Mouse (Mus musculus) ES-E14 (cell line): ENCODE measurements around the gene Ak5. TPM values are rescaled to one million over a fixed set of nuclear protein-coding genes. Genes with fewer than 3 reads are reported as not detected.
"Not testable (repeated sequence)": the region's sequence is repeated elsewhere in the genome, so short reads cannot be mapped to it uniquely, and the experiment has no call there.

ENCODE experiments used
- DNase-seq: peaks from one replicate; pipeline ENCODE4 v3.0.0-alpha.2; 2013; ENCODE audit warnings: low read depth, low spot score
- H3K27ac ChIP-seq: 2 replicates; pipeline ENCODE4 v1.5.1; 2012; ENCODE audit warnings: low read depth, mild to moderate bottlenecking, low read length, moderate library complexity, mixed read lengths; ENCODE audit not compliant: poor library complexity, insufficient read depth, severe bottlenecking
- H3K36me3 ChIP-seq: 2 replicates; pipeline ENCODE4 v1.6.1; 2012; ENCODE audit warnings: mild to moderate bottlenecking, low read length, moderate library complexity, mixed read lengths; ENCODE audit not compliant: control insufficient read depth, poor library complexity, insufficient read depth, severe bottlenecking
- H3K4me1 ChIP-seq, 2 experiments: fragments of 150-350 bp in 1 of 2; sonication (generic) in 1 of 2; 2 replicates each; pipeline ENCODE4 v1.6.1; 2012; ENCODE audit warnings: low read length in 2 of 2, mild to moderate bottlenecking in 1 of 2, mixed read lengths in 1 of 2; ENCODE audit not compliant: control insufficient read depth in 2 of 2, insufficient read depth in 2 of 2, poor library complexity in 1 of 2
- H3K4me3 ChIP-seq, 2 experiments: fragments of 150-350 bp in 1 of 2; sonication (generic) in 1 of 2; 2 replicates each; pipeline ENCODE4 v1.5.1; 2012; ENCODE audit warnings: low read length in 2 of 2, low read depth in 1 of 2, mild to moderate bottlenecking in 1 of 2, mixed read lengths in 1 of 2; ENCODE audit not compliant: insufficient read depth in 1 of 2, poor library complexity in 1 of 2, severe bottlenecking in 1 of 2
- H3K9ac ChIP-seq: 2 replicates; pipeline ENCODE4 v1.6.1; 2012; ENCODE audit warnings: low read depth, mild to moderate bottlenecking, low read length, mixed read lengths; ENCODE audit not compliant: poor library complexity, insufficient read depth, severe bottlenecking
- H3K9me3 ChIP-seq: fragments of 150-350 bp; sonication (generic); 2 replicates; pipeline ENCODE4 v1.6.1; 2012; ENCODE audit warnings: low read depth, mild to moderate bottlenecking, low read length; ENCODE audit not compliant: control insufficient read depth, insufficient read depth
- CHD2 ChIP-seq: IDR thresholded peaks from 2 replicates; pipeline ENCODE4 v1.6.1; 2014; ENCODE audit warnings: mild to moderate bottlenecking, low read depth, low read length, inconsistent platforms
- HCFC1 ChIP-seq: IDR thresholded peaks from 2 replicates; pipeline ENCODE4 v1.6.1; 2012; ENCODE audit warnings: low read length, inconsistent platforms, borderline replicate concordance; ENCODE audit not compliant: insufficient read depth
- MAFK ChIP-seq: IDR thresholded peaks from 2 replicates; pipeline ENCODE4 v1.6.1; 2014; ENCODE audit warnings: mild to moderate bottlenecking, low read depth, low read length, inconsistent platforms; ENCODE audit not compliant: insufficient read depth
- ZC3H11A ChIP-seq: IDR thresholded peaks from 2 replicates; pipeline ENCODE4 v1.6.1; 2012; ENCODE audit warnings: low read depth, mild to moderate bottlenecking, inconsistent platforms, low read length, borderline replicate concordance
- ZNF384 ChIP-seq: IDR thresholded peaks from 2 replicates; pipeline ENCODE4 v1.6.1; 2012; ENCODE audit warnings: low read depth, low read length, inconsistent platforms
- in situ Hi-C, 2 experiments: fragments of 600-800 bp; cut with MboI; formaldehyde crosslinking; loops; one replicate each; pipeline ENCODE4 v1.15.1; 2025; ENCODE audit warnings: low sequenced_read_pairs in 2 of 2, inconsistent platforms in 1 of 2; ENCODE audit not compliant: unreplicated experiment in 2 of 2
- total RNA-seq: library from RNA; depleted of rRNA; stranded (reverse); fragments of 300-350 nt; gene quantifications from 2 replicates; pipeline ENCODE4 v1.2.3, GENCODE M21; 2012

The Ak5 gene
- total RNA-seq, 1 experiment = 0.76 TPM

GRCm38 (mm10) chr3:152707321-152707823 lies 39.2 kb upstream of the Ak5 start:
- H3K9me3 ChIP-seq = no peaks in the 10 kb centered on the region
- H3K9ac ChIP-seq = no peak overlapping the region
- no peak overlapping the region for H3K4me3 ChIP-seq
- TF ChIP-seq MAFK = no peak
- no peak for TF ChIP-seq CHD2
- TF ChIP-seq ZC3H11A = no peak
- TF ChIP-seq ZNF384 = no peak
- TF ChIP-seq HCFC1 = no peak
- no peak overlapping the region for H3K27ac ChIP-seq
- in situ Hi-C loops = no loop called here
- no peak for DNase-seq
- H3K4me1 ChIP-seq = no peaks in the 10 kb centered on the region
- no peaks in the 10 kb centered on the region for H3K36me3 ChIP-seq

DNA sequence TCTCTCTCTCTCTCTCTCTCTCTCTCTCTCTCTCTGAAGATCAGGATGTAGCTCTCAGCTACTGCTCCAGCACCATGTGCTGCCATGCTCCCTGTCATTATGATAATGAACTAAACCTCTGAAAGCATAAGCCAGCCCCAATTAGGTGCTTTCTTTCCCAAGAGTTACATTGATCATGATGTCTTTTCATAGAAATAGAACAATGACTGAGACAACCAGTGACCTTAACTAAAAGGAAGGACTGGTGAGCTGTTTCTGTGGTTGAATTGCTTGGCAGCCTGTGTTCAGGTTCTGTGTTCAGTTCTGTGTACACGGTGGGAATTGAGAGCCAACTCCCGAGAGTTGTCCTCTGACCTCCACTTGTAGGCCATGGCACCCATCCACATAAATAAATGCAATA lies 38.7 kb upstream of the Ak5 start:
- Histone ChIP-seq H3K9me3 (no peaks in the 10 kb centered on the region), H3K27ac (no peak overlapping the region), H3K9ac (no peak overlapping the region), H3K4me1 (0 out of 4 replicates have a peak, but pooled peaks cover 0 to 3% of the 10 kb centered on the region in 2 experiments), H3K36me3 (no peaks in the 10 kb centered on the region), H3K4me3 (no peak overlapping the region)
- TF ChIP-seq ZNF384 (no peak), MAFK (no peak), ZC3H11A (no peak), CHD2 (no peak), HCFC1 (no peak)
- DNase-seq = no peak
- in situ Hi-C loops = no loop called here

DNA sequence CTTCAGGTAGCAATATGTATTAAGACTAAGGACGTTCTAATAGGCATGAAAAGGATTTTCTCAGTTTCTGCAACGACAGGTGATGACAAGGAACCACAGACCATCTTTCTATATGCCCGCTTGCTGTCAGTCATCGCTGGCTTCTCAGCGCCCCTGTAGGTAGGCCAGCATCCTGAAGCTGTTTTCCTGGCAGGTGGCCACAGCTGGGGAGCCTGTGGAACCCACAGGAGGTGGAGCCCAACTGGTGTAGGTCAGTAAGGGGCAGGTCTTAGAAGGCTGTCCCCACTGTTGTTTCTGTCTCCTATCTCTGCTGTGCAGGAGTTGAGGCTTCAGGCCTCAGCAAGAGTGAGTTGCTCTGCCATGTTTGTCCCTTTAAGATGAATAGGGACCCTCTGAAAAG lies 37.7 kb upstream of the Ak5 start:
- in situ Hi-C loops = no loop called here
- Histone ChIP-seq H3K4me1 (0 out of 4 replicates have a peak, but pooled peaks cover 0 to 3% of the 10 kb centered on the region in 2 experiments), H3K4me3 (no peak overlapping the region), H3K27ac (no peak overlapping the region), H3K9me3 (no peaks in the 10 kb centered on the region), H3K36me3 (no peaks in the 10 kb centered on the region), H3K9ac (no peak overlapping the region)
- TF ChIP-seq ZC3H11A (no peak), CHD2 (no peak), ZNF384 (no peak), HCFC1 (no peak), MAFK (no peak)
- DNase-seq = no peak

DNA sequence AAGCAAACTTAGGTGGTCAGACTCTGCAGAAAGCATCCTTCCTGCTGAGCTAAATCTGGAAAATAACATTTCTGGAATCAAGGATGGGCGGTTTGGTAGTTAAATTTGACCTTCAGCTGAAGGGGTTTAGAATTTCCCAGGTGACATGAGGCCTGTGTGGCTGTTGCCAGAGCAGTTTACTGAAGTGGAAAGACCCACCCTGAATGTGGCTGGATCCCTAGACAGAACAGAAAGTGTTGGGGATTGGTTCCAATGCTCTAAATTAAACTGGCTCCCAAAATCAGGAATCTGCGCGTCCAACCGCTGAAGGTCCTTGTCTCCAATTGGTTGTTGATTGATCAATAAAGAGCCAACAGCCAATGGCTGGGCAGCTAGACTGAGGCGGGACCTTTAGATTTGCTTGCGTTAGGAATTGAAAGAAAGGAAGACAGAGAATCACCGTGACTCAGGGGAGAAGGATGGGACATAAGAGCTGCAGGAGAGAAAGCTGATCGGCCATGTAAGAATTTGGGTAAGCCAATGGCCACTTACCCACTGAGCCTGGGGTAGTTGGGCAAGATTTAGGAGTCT lies 34.2 kb upstream of the Ak5 start:
- H3K9ac ChIP-seq = peak overlapping the region; percentile 75; the same call in 1 of the 2 replicates
- TF ChIP-seq ZNF384 (no peak), MAFK (no peak), HCFC1 (no peak), ZC3H11A (no peak), CHD2 (no peak)
- DNase-seq = peak; percentile 65
- 0 out of 4 replicates have a peak, but pooled peaks cover 0 to 3% of the 10 kb centered on the region in 2 experiments for H3K4me1 ChIP-seq
- in situ Hi-C loops = no loop called here
- H3K4me3 ChIP-seq = peak overlapping the region; percentile 61 to 62
- H3K9me3 ChIP-seq = no peaks in the 10 kb centered on the region
- H3K27ac ChIP-seq = no peak overlapping the region
- no peaks in the 10 kb centered on the region for H3K36me3 ChIP-seq

GRCm38 (mm10) chr3:152701536-152701935 lies 33.4 kb upstream of the Ak5 start:
- H3K4me1 ChIP-seq, H3K9ac ChIP-seq, in situ Hi-C loops, H3K4me3 ChIP-seq, H3K36me3 ChIP-seq, H3K27ac ChIP-seq, H3K9me3 ChIP-seq: not testable (repeated sequence)
- peak; percentile 40 for DNase-seq
